Mouse (Mus musculus): ENCODE data around the gene Zfp931.
A peak's percentile ranks its signal among the peaks of the same experiment; 100 is the strongest.
"Not testable (repeated sequence)": the region's sequence is repeated elsewhere in the genome, so short reads cannot be mapped to it uniquely, and the experiment has no call there.

Gene Zfp931

DNA sequence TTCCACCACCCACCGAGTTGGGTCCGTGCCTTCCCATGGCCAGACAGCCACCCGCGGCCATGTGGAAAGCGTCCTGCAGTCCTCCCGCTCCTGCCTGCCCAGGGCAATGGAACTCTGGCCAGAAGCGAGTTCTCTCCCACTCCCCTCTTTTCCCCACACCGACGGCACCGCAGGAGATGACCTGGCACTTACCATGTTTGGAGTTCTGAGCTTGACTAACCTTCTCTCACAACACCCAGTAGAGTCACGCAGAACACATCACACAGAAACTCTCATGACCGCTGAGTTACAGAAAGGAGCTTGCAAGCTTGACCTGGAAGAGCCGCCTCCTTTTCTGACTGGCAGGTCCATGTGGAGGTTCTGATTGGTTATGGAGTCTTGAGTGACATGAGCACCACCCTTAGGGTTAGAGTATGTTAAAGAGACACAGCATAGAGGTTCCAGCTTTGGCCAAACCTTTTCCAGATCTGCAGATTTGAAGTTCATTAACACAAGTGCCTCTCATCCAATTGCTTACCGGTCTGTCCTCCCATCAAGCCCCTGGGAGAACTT lies at the start of gene Zfp931:
Zfp931 (minus strand) TSS at position 311 of the 552 bp plus-strand sequence.
- not testable (repeated sequence) for DNase-seq (ENCODE audit: low spot score)

DNA sequence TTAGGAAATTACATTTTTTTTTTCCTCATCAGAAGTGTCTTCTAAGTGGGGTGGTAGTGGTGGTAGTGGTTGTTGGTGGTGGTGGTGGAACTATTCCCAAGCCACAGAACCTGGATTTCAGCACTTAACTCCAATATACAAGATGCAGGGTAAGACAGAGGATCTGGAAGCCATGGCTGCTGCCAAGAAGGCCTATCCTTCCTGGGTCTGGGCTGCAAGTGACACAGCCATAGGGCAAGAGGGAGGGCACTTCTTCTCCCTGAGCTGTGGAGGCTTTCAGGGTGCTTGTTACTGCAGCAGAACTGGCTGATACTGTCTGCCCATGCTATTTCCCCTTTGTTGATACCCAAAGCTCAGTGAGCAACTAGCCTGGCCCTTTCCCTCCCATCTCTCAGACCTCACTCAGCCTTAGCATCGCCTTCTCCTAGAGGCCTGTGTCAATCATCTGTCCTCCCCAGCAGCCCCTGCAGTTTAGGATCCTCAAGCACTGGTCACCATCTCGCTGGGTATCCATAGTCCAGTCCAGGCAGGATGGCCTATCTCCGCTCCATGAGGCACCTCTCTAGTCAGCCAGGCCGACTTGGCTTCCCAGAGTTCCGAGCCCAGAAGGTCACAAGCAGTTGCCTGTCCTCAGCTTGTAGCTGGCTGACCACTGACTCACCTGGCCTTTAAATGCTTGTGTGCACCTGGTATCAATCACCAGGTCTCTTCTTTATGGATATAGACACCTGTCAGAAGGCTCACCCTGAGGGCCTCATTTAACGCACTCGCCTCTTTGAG lies 48.0 kb upstream of the Zfp931 start:
- no peak for DNase-seq (ENCODE audit: low spot score)

DNA sequence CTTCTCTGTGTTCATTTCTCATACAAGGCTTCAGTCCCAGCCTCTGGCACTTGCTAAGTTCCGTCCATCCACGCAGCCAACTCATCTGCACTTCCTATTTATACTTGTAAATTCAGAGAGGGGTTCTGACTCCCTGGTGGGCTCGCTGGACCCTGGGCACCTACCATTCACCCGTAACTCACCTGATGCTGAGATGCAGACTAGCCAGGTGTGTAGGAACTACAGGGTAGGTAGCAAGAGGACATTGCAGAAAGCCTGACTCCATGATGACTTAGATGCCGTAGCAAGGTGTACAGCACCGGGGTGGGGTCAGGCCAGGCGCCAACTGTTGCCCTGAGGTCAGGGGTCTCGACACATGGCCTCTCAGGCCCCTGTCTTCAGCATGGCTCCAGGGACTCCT lies 47.2 kb upstream of the Zfp931 start:
- no peak for DNase-seq (ENCODE audit: low spot score)

DNA sequence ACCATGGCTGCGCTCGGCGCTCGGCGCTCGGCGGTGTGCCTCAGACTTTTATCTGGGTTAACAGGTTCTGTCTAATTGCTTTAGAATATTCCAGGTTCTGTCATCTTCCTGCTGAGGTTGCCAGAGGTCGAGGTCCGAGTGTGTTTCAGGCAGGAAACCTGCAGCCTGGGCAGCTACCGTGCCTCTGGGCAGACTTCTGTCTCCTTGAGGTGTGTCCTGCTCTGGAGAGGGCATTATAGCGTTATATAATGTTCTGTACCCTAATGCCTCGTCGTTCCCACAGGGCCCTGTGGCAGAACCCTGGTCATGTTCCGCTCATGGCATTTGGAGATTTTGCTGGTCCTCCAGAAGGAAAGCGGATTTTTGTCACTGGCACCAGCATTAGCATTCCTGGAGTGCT lies 45.2 kb upstream of the Zfp931 start:
- DNase-seq (ENCODE audit: low spot score): no peak

DNA sequence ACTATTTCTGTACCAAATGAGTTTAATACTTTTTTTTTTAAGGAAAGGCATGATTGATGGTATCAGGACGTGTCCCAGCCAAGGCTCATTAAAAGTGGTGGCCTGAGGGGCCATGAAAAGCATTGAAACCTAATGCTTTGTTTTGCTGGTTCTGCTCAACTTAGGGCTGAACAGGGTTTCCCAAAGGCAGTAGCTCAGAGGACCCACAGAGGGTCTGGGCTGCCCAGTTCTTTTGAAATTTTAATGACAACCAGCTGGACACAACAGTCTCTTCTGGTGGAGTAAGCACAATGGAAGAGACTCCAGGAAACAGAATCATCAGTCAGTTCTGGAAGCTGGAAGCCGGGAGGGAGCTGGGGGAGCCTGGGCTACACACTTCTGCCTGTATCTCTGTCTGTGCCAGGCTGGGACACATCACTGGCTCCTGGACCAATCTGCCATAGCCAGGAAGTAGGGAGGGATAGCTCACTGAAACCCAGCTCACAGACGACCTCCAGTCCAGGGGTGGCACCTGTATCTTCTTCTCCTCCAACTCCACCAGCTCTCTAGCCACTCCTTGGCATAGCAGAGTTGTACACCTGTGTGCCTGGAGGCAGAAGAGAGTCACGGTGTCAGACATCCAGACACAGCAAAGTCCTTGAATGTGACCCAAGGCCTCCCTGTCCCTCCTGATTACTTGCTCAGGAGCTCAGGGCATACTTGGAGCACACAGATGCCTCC lies 43.8 kb upstream of the Zfp931 start:
- DNase-seq (ENCODE audit: low spot score): no peak

DNA sequence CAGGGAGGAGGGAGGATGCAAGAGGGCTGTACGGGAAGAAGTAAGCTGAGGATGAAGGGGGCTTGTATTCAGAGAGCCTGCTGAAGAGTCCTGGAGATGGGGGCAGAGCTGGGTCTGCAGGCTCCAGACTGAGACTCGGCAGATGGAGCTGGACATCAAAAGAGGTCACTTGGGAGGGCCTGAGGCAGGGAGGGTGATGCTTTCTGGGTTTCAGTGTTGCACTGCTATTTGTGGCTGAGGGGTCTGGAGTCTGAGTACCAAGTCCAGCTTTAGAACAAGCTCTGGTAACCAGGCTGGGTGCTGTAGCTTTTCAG lies 43.1 kb upstream of the Zfp931 start:
- no peak for DNase-seq (ENCODE audit: low spot score)

DNA sequence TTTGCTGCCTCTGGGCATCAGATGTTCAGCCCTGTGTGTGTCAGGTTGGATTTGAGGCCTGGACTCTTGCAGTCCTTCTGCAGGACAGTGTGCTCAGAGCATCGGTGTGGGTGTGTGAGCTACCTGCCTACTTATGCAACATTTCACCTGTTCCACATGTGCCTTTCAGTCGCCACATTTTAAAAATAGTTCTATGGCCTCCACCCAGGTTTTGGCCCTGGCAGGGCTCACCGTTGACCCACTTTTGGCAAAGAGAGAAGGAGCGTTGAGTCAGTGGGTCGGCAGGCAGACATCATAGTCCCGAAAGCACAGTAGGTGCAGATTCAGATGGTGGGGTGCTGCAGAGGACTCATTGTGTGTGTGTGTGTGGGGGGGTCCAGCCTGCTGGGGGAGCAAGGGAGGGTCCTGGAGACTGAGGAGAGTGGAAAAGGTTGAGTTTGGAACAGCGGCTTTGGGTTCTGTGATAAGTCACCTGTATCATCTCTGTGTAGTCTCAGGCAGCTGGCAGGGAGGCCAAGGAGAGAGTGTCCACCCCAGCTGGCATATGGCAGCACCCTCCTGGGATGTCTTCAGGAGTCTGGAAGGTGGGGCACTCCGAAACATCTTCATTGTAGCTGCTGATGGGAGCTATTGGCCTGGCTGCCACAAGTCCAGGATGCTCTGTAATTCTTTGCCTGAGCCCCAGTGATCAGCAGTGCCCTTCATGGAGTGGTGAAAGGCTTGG lies 42.5 kb upstream of the Zfp931 start:
- DNase-seq (ENCODE audit: low spot score): no peak

DNA sequence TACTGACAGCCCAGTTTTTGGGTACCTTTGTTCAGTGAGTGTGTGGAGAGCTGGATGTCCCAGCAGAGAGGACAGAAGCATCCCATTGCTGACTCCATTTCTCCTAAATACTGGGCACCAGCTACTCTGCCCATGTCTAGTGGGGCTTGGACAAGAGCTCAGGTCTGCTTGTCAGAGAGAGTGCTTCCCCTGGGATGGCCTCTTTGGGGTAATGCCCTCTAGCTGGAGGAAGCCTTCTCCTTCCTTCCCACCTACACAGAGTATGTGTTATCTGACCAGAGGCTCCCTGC lies 42.0 kb upstream of the Zfp931 start:
- no peak for DNase-seq (ENCODE audit: low spot score)

DNA sequence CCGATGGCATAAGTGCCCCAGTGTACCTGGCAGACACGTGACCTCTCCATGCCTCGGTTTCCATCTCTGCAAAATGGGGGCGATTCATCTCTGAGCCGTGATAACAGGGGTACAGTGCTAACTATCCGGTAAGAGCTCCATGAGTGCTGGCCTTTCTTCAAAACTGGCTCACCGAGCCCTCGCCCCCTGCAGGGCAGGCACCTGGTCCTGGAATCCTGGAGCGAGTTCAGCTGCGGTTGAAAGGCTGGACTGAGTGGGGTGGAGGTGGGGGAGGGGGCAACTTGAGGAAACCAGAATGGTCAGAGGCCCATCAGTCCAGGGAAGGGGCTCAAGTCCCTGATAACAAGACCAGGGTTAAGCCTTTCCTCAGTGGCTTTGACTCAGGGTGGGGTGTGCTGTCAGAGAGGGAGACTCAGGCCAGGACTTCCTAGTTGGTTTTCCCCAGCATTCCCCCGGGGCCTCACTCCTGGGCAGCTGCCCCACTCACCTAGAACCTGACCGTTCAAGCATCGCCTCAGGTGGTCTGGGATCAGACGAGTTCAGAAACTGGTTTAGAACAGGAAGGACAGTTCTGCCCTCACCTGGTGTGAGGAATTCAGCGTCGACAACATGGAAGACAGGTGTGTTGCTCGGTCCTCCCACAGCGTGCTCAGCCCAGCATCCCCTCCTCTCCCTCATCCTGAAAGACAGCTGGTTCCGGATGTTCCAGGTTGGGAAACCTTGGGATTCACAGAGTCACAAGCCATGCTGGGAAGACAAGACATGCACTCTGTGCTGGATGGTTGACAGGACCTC lies 41.5 kb upstream of the Zfp931 start:
- no peak for DNase-seq (ENCODE audit: low spot score)

DNA sequence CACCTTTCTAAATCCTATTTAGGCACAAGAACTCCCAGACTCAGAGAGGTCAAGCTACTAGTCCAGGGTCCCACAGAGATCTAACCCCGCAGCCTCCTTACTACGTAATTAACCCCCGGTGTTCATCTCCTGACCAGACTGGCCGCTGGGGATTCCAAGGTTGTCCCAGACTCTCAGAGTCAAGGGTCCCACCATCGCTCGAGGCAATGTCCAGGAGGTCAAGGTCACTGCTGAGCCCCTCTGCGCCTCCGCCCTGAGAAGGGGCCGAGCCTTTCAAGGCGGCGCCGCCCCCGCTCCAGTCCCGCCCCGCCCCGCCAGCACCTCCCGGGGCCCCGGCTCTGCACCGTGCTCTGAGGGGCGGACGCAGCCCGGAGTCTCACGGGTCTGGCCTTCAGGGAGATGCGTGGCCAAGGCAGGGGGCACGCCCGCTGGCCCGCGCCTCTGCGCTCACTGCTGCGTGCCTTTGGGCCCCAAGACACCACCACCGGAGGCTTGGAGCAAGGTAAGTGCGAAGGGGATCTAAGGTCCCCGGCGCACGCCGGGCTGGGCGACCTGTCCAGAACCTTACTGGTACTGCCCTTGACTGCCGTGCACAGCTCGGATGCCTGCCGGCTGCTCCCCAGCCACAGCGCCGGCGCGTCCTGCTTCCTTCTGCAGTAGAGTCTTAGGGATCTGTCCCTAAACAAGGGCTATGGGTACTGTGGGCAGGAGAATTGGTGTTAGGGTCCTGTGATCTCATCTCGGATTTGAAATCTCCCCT lies 40.7 kb upstream of the Zfp931 start, which contains the start of gene Phactr3:
Phactr3 (plus strand) TSS at position 175 of the 760 bp plus-strand sequence.
- DNase-seq (ENCODE audit: low spot score): no peak

DNA sequence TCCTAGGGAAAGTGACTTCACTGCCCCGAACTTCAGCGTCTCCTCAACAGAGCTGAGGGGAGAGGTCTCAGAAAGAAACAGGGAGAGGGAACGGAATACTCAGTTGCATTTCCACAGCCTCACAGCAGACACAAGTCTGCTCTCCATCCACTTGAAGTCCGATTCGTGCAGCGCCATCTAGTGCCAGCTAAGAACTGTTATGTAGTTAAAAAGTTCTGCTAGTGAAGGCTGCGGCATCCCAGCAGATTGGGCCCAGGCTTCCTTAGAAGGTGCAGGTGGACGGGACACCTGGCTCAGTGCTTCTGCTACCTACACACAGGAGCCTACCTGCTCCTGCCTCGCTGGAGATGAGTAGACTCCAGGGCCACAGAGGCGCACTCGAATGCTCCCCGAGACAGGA lies 39.7 kb upstream of the Zfp931 start:
- DNase-seq (ENCODE audit: low spot score): no peak

DNA sequence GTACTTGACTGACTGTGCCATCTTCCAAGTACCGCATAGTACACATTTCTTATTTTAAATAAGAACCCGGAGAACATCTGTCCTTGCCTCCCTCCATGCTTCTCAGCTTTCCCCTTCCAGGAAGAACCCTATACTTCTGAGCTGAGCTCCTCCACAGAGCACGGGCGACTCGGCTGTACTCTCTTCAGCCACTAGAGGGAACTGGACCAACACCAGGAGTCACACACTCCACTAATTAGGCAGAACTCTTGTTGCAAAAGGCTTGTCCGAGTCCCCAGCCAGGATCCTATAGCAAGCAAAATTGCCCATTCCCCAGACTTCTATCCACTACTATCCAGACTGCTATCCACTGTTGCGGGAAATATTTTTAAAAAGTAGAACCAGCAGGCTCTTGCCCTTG lies 23.7 kb upstream of the Zfp931 start:
- DNase-seq (ENCODE audit: low spot score): no peak

DNA sequence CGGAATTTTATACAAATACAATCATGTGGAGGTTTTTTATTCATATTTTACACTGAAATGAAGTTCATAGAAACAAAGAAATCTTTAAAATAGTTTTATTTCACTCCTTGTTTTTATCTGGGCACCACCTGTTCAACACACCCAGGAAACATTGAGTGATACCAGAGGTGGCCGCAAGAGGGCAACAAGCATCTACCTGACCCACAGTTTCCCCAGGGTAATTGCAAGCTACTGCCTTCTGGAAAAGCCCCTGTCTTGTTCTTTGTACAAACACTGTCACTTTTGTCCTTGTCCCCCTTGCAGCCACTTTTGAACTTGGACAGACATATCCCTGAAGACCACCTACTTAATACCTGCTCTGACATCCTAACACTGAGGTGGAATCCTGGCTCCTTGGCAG lies 19.7 kb upstream of the Zfp931 start:
- no peak for DNase-seq (ENCODE audit: low spot score)

DNA sequence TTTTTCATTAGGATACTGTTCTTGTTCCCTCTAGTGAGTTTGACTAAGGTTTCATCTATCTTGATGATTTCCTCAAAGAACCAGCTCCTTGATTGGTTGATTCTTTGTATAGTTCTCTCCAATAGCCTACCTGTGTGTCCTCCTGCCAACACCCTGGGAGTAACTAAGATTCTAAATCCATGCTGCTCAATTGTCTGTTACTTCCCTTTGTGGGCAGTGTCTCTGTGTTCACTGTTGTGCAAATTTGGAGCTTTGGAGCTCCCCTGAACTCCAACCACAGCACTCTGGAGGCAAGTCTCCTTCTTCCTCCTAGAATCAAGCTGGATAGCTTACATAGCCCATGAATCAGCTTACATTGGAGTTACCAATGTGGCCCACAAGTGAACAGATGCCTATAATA lies 11.3 kb upstream of the Zfp931 start:
- no peak for DNase-seq (ENCODE audit: low spot score)

DNA sequence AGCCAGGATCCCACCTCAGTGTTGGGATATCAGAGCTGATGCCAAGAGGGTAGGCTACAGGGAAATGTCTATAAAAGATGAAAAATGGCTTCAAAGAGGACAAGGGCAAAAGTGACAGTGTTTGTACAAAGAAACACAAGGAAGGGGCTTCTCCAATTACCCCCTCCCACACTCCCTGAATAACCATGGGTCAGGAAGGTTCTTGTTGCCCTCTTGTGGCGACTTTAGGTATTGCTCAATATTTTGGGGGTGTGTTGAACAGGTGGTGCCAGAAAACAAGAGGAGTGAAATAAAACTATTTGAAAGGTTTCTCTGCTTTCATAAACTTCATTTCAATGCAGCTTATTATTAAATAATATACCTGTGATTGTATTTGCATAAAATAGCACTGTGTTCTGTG lies 20.1 kb downstream of the Zfp931 start:
- peak; percentile 21 for DNase-seq (ENCODE audit: low spot score)

DNA sequence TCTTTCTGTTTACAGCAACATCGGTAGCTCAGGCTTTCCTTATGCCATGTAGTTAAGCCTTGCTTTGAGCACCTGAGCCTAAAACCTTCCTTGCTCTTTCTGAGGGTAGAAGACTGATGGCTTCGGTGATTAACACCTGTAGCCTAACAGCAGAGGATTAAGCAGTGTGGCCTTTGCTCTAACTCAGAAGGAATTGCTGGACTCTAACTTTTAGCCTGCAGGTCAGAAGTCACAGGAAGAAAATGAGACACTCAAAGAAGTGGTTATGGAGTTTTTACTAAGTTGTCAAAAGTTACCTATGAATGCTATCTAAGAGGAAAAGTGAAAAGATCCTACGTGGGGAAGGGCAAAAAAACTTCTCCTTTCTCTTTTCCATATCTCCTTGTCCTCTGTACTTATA lies 50.7 kb downstream of the Zfp931 start:
- not testable (repeated sequence) for DNase-seq (ENCODE audit: low spot score)

DNA sequence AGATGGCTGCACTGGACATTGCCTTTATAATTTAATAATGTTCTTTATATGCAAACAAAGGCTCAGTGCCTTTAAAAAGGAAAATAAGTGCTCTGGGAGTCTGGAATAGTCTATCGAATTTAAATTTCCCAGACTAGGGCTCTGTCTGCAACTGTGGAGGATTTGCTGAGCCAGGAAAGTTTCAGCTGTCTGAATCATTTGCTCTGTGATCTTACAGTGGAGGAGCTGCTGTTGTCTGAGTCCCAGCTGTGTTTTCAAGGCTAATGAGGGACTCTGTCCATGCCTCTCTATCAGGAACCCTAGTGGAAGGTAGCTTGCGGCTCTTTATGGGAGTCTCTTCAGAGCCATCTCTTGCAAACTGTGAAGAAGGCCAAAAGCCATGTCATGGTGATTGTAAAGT lies 54.4 kb downstream of the Zfp931 start:
- not testable (repeated sequence) for DNase-seq (ENCODE audit: low spot score)

DNA sequence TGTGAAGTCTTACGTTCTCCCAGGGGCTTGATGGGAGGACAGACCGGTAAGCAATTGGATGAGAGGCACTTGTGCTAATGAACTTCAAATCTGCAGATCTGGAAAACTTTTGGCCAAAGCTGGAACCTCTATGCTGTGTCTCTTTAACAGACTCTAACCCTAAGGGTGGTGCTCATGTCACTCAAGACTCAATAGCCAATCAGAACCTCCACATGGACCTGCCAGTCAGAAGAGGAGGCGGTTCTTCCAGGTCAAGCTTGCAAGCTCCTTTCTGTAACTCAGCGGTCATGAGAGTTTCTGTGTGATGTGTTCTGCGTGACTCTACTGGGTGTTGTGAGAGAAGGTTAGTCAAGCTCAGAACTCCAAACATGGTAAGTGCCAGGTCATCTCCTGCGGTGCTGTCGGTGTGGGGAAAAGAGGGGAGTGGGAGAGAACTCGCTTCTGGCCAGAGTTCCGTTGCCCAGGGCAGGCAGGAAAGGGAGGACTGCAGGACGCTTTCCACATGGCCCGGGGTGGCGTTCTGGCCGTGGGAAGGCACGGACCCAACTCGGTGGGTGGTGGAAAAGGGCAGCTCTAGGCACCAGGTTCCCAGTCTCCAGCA lies 55.2 kb downstream of the Zfp931 start, which contains the start of gene Zfp971:
Zfp971 (plus strand) TSS at position 274 of the 601 bp plus-strand sequence.
- peak; percentile 17 for DNase-seq (ENCODE audit: low spot score)

DNA sequence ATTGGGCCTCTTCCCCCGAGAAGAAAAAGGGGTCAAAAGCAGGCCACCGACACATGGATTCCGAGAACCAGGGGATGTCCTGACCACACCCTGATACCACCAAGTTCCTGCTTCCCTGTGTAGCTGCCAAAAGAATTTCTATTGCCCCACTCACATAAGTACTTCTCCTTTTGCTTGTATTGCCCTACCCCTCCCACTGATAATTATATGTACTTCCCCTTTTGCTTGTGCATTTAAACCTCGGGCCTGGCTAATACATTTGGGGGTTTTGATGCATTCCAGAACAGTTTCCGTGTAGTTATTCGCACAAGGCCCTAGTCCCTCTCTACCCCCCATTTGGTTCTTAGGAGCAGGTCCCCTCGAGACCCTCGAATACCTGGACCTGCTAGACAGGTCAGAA lies 57.5 kb downstream of the Zfp931 start:
- DNase-seq (ENCODE audit: low spot score): peak; percentile 2

DNA sequence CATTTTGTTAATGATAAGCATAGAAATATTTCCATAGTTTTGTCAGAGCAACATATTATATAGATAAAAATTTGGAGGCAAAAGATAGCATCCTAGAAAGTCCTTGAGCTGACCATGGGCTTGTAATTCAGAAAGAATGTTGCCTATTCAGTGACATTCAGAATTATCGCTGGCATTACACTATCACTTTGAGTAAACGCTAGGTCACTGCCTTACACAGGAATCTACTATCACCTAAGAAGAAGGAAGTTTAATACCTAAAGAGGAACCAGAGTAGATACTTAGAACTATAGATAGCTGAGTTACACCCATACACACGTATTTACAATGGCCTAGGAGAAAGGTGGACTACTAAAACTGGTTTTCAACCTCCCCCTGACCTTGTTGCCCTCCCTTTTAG lies 58.8 kb downstream of the Zfp931 start:
- DNase-seq (ENCODE audit: low spot score): not testable (repeated sequence)
